Mouse (Mus musculus): ENCODE measurements around the gene Tas1r2. TPM values are rescaled to one million over a fixed set of nuclear protein-coding genes. Genes with fewer than 3 reads are reported as not detected.

Gene Tas1r2
- polyA plus RNA-seq, 1 experiment = not detected

GRCm38 (mm10) chr4:139702914-139703313 is 49.6 kb downstream of the Tas1r2 start:
- Histone ChIP-seq H3K4me3 (replicated peaks; ENCODE audit: control insufficient read depth, low read depth, low read length) (no peak overlapping the region), H3K27ac (ENCODE audit: control insufficient read depth, insufficient read depth, low read depth, low read length, poor library complexity) (no peak overlapping the region), H3K4me1 (ENCODE audit: control insufficient read depth, insufficient read depth, low read length) (no peaks in the 10 kb centered on the region; the same call in 1 of the 2 replicates)
- TF ChIP-seq CTCF (IDR thresholded peaks at IDR 0.05; ENCODE audit: control insufficient read depth, insufficient read depth, low read length) (no peak), POLR2A (IDR thresholded peaks at IDR 0.05; ENCODE audit: borderline replicate concordance, control insufficient read depth, low read depth, low read length) (no peak)
- WGBS = 57% methylated on average over 4 of the region's 4 CpGs

- WGBS = 69% methylated on average over 11 of the region's 11 CpGs
- TF ChIP-seq POLR2A (IDR thresholded peaks at IDR 0.05; ENCODE audit: borderline replicate concordance, control insufficient read depth, low read depth, low read length) = no peak
- TF ChIP-seq CTCF (IDR thresholded peaks at IDR 0.05; ENCODE audit: control insufficient read depth, insufficient read depth, low read length) = peak; percentile 9; the same call in 1 of the 2 replicates
- no peak overlapping the region for H3K4me3 ChIP-seq (replicated peaks; ENCODE audit: control insufficient read depth, low read depth, low read length)
- H3K27ac ChIP-seq (ENCODE audit: control insufficient read depth, insufficient read depth, low read depth, low read length, poor library complexity) = no peak overlapping the region
- H3K4me1 ChIP-seq (ENCODE audit: control insufficient read depth, insufficient read depth, low read length) = no peaks in the 10 kb centered on the region; the same call in 1 of the 2 replicates
Measured at GRCm38 (mm10) chr4:139703468-139703867, 50.1 kb downstream of the Tas1r2 start.

- WGBS = 66% methylated on average over 5 of the region's 5 CpGs
- H3K4me3 ChIP-seq (replicated peaks; ENCODE audit: control insufficient read depth, low read depth, low read length) = no peak overlapping the region
- TF ChIP-seq CTCF (IDR thresholded peaks at IDR 0.05; ENCODE audit: control insufficient read depth, insufficient read depth, low read length) (no peak), POLR2A (IDR thresholded peaks at IDR 0.05; ENCODE audit: borderline replicate concordance, control insufficient read depth, low read depth, low read length) (no peak)
Measured at GRCm38 (mm10) chr4:139705986-139706385, 52.6 kb downstream of the Tas1r2 start.

DNA sequence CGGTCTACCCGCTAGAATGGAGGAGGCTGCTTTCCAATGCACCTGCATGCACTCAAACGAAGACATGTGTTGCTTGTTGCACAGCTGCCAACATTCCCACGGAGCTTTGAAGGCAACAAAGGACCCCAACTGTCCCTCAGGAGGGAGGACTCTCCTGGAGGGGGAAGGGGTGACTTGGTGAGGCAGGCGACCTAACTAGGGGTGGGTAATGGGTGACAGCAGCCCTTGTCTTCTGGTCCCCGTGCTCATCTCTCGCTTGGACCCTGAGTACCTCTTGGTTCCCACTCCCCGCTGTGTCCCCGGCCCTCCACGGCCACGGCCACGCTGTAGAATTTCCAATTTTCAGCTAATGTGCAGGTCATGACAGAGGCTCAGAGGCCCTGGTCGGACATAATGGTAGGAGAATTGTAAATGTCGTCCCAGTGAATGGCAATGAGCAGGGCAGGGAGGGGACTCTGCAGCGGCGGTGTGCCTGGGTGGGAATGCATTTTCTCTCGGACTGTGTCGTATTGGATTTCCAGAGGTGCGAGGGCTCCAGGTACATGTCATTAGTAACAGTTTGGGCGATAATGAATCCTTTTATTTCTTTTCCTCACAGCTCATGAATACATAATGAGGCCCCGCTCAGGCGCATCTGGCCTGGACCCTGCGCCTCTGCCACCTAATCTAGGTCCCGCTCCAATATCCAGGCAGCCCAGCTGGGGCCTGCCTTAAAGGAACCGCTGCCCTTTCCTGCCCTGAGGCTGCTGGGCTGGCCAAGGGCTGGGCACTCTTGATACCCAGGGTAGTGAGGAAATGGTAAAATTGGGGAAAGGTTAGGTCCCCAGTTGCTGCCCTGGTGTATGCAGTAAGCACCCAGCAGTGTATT is 57.4 kb downstream of the Tas1r2 start:
- WGBS = 54% methylated on average over 25 of the region's 25 CpGs
- Histone ChIP-seq H3K27ac (ENCODE audit: control insufficient read depth, insufficient read depth, low read depth, low read length, poor library complexity) (no peak overlapping the region), H3K4me1 (ENCODE audit: control insufficient read depth, insufficient read depth, low read length) (no peaks in the 10 kb centered on the region), H3K4me3 (replicated peaks; ENCODE audit: control insufficient read depth, low read depth, low read length) (no peak overlapping the region)
- no peak for TF ChIP-seq POLR2A (IDR thresholded peaks at IDR 0.05; ENCODE audit: borderline replicate concordance, control insufficient read depth, low read depth, low read length)
- TF ChIP-seq CTCF (IDR thresholded peaks at IDR 0.05; ENCODE audit: control insufficient read depth, insufficient read depth, low read length) = no peak

More at GRCm38 (mm10) chr4:139705986-139706385, 52.6 kb downstream of the Tas1r2 start:
- Histone ChIP-seq H3K4me1 (ENCODE audit: control insufficient read depth, insufficient read depth, low read length) (no peaks in the 10 kb centered on the region; the same call in 1 of the 2 replicates), H3K27ac (ENCODE audit: control insufficient read depth, insufficient read depth, low read depth, low read length, poor library complexity) (no peak overlapping the region)

- no peak for TF ChIP-seq POLR2A (IDR thresholded peaks at IDR 0.05; ENCODE audit: borderline replicate concordance, control insufficient read depth, low read depth, low read length)
- TF ChIP-seq CTCF (IDR thresholded peaks at IDR 0.05; ENCODE audit: control insufficient read depth, insufficient read depth, low read length) = no peak
- WGBS = 54% methylated on average over 13 of the region's 13 CpGs
- no peak overlapping the region for H3K4me3 ChIP-seq (replicated peaks; ENCODE audit: control insufficient read depth, low read depth, low read length)
Measured at GRCm38 (mm10) chr4:139715241-139715932, 62.0 kb downstream of the Tas1r2 start.

DNA sequence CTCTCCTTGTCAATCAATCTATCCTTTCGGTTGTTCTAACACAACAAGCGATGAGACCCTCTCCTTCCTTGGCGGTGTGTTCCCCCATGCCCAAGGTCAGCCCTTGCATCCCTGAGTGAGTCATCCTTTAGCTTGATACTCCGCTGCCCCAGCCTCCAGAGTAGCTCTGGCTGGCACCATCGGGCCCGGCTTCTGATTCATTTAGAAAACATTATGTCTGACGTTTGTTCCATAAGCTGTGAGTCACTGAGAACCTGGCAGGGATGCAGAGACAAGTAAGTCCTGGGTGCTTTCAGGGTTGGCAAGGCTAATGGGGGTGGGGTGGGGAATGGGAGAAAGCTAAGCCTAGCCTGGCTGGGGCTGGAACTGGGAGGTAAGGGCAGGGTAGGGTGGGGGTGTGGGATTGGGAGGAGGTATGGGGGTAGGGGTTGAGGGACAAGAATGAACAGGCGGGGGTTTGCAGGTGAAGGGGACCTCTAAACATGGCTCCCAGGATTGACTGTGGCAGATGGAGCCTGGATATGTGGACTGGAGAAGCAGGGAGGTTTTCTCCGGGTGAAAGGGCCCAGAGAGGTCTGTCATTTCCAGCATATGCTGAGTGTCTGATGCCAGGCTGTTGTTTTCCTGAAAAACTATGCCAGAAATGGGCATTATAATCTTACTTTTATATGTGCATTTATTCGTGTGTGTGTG is 63.3 kb downstream of the Tas1r2 start:
- H3K4me3 ChIP-seq (replicated peaks; ENCODE audit: control insufficient read depth, low read depth, low read length) = no peak overlapping the region
- 71% methylated on average over 10 of the region's 10 CpGs for WGBS
- no peak for TF ChIP-seq CTCF (IDR thresholded peaks at IDR 0.05; ENCODE audit: control insufficient read depth, insufficient read depth, low read length)
- TF ChIP-seq POLR2A (IDR thresholded peaks at IDR 0.05; ENCODE audit: borderline replicate concordance, control insufficient read depth, low read depth, low read length) = no peak

More at GRCm38 (mm10) chr4:139715241-139715932, 62.0 kb downstream of the Tas1r2 start:
- Histone ChIP-seq H3K4me1 (ENCODE audit: control insufficient read depth, insufficient read depth, low read length) (no peaks in the 10 kb centered on the region; the same call in 1 of the 2 replicates), H3K27ac (ENCODE audit: control insufficient read depth, insufficient read depth, low read depth, low read length, poor library complexity) (no peak overlapping the region)

GRCm38 (mm10) chr4:139718978-139719377 is 65.6 kb downstream of the Tas1r2 start:
- H3K4me1 ChIP-seq (ENCODE audit: control insufficient read depth, insufficient read depth, low read length) = no peaks in the 10 kb centered on the region; the same call in 1 of the 2 replicates
- no peak for TF ChIP-seq POLR2A (IDR thresholded peaks at IDR 0.05; ENCODE audit: borderline replicate concordance, control insufficient read depth, low read depth, low read length)
- TF ChIP-seq CTCF (IDR thresholded peaks at IDR 0.05; ENCODE audit: control insufficient read depth, insufficient read depth, low read length) = no peak
- H3K27ac ChIP-seq (ENCODE audit: control insufficient read depth, insufficient read depth, low read depth, low read length, poor library complexity) = no peak overlapping the region
- no peak overlapping the region for H3K4me3 ChIP-seq (replicated peaks; ENCODE audit: control insufficient read depth, low read depth, low read length)
- WGBS = 65% methylated on average over 5 of the region's 5 CpGs

More for the DNA sequence above, 63.3 kb downstream of the Tas1r2 start:
- Histone ChIP-seq H3K4me1 (ENCODE audit: control insufficient read depth, insufficient read depth, low read length) (no peaks in the 10 kb centered on the region; the same call in 1 of the 2 replicates), H3K27ac (ENCODE audit: control insufficient read depth, insufficient read depth, low read depth, low read length, poor library complexity) (no peak overlapping the region)

Other genes with a start within 250 kb of the Tas1r2 start
- gene Iffo2, start 123.0 kb upstream of the Tas1r2 start, polyA plus RNA-seq (2011; ENCODE audit: insufficient read depth, insufficient read length, low replicate concordance, missing spikeins) = 1.6 and 2.0 TPM in 2 replicates
- not detected in 2 replicates for gene Gm21969, start 50.4 kb upstream of the Tas1r2 start, polyA plus RNA-seq (2011; ENCODE audit: insufficient read depth, insufficient read length, low replicate concordance, missing spikeins)
- 8.1 and 17.2 TPM in 2 replicates for gene Aldh4a1, start 30.7 kb upstream of the Tas1r2 start, polyA plus RNA-seq (2011; ENCODE audit: insufficient read depth, insufficient read length, low replicate concordance, missing spikeins)
- 0.16 TPM in 1 of 2 replicates, not detected in the other for gene Pax7, start 180.0 kb downstream of the Tas1r2 start, polyA plus RNA-seq (2011; ENCODE audit: insufficient read depth, insufficient read length, low replicate concordance, missing spikeins)